Mouse (Mus musculus) gastrocnemius, postnatal 14 days (tissue): ENCODE measurements around the gene Brms1. TPM values are rescaled to one million over a fixed set of nuclear protein-coding genes. Genes with fewer than 3 reads are reported as not detected.
"Not testable (repeated sequence)": the region's sequence is repeated elsewhere in the genome, so short reads cannot be mapped to it uniquely, and the experiment has no call there.

Source experiments
- DNase-seq: peaks from one replicate; pipeline ENCODE4 v3.0.0; 2021; ENCODE audit warnings: mixed read lengths
- intact Hi-C: fragments of 180-260 bp; cut with DNase I; formaldehyde crosslinking; loops from one replicate; pipeline ENCODE4 v1.15.1; 2025; ENCODE audit warnings: low total_unique reads
- total RNA-seq, 2 experiments: library from RNA; stranded (reverse); gene quantifications; 2 replicates each; pipeline ENCODE4 v1.2.3; 2021

Gene Brms1
- total RNA-seq, 2 experiments from 2014 or later: 11.1 to 11.3 TPM

DNA sequence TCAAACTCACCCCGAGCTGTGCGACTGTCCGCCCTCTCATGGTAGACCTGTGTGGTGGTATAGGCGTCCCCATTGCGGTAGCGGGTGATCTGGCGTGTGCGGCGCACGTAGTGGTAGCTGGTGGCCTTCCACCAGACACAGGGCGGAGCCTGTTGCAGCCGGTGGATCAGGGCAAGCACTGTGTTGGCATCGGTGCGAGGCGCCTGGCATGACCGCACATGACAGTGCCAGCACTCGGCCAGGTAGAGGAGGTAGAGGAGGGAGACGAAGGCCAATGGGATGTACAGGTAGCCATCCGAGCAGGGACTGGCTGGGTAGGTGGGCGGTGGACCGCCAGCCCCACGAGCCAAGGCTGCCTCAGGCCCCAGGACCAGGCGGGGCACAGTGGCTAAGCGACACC, 41.4 kb downstream of the Brms1 start:
- no peak for DNase-seq
- intact Hi-C loops: no loop called here

GRCm38 (mm10) chr19:5083961-5084833, 43.0 kb downstream of the Brms1 start:
- intact Hi-C loops: no loop called here
- no peak for DNase-seq

DNA sequence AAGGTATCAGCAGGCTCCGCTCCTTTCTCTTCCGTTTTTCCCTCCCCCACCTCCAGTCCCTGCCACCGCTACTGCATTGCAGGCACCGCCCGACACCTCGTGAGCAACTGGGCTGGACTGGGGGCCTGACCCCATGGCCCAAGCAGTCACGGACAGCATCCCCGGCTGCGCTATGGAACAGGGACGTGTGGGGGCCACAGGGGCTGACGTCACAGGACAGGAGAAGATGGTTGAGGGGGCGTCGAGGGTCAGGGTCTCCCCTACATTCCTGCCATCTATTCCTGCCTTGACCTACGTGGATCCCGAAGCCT, 43.6 kb downstream of the Brms1 start:
- no peak for DNase-seq
- intact Hi-C loops: no loop called here

GRCm38 (mm10) chr19:5085145-5085863, 44.1 kb downstream of the Brms1 start, which contains the start of gene Tmem151a:
Gene Tmem151a (minus strand): TSS chr19:5085531.
- intact Hi-C loops: no loop called here
- no peak for DNase-seq

DNA sequence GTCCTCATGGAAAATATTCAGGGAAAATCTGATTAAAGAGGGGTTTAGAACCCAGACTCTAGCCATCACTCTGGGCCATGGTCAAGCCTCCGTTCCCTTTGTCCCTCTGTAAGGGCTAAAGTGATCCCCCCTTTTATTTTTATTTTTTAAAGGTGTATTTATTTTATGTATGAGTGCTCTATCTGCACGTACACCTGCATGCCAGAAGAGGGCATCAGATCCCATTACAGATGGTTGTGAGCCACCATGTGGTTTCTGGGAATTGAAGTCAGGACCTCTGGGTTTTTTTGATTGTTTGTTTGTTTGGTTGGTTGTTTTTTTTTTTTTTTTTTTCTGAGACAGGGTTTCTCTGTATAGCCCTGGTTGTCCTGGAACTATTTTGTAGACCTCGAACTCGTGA, 45.4 kb downstream of the Brms1 start:
- intact Hi-C loops, DNase-seq: not testable (repeated sequence)

GRCm38 (mm10) chr19:5087884-5088728, 47.0 kb downstream of the Brms1 start, which contains the start of gene Yif1a:
Gene Yif1a (plus strand): TSS chr19:5088538.
- peak; percentile 93 for DNase-seq
- intact Hi-C loops: no loop called here

DNA sequence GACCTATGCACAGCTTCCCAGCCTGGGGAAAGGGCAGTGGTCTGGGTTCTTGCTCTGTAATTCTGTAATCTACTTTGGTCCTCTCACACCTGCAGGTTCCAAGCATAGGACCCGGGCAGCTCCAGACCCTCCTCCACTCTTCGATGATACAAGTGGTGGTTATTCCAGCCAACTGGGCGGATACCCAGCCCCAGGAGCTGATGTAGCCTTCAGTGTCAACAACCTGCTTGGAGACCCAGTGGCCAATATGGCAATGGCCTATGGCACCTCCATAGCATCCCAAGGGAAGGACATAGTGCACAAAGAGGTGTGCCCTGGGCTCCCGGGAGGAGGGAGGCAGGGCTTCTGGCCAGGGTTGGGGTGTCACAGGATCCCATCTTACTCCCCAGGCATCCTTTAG, 48.2 kb downstream of the Brms1 start:
- intact Hi-C loops: no loop called here

DNA sequence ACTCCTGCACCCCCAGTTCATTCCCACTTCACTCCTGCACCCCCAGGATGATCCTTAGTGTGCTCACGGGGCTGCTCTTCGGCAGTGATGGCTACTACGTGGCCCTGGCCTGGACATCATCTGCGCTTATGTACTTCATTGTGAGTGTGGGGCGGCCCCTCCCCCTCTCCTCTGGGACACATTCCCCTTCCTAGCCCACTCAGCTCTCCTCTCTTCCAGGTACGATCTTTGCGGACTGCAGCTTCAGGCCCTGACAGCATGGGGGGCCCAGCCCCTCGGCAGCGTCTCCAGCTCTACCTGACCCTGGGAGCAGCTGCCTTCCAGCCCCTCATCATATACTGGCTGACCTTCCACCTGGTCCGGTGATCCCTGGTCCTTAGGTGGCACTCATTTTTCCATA, 50.9 kb downstream of the Brms1 start:
- intact Hi-C loops: loop anchor here (5.0 kb wide), 1 partner anchor 45 kb away; no protein-coding TSS in a partner anchor
- no peak for DNase-seq

More for the DNA sequence above, 48.2 kb downstream of the Brms1 start:
- DNase-seq: no peak

DNA sequence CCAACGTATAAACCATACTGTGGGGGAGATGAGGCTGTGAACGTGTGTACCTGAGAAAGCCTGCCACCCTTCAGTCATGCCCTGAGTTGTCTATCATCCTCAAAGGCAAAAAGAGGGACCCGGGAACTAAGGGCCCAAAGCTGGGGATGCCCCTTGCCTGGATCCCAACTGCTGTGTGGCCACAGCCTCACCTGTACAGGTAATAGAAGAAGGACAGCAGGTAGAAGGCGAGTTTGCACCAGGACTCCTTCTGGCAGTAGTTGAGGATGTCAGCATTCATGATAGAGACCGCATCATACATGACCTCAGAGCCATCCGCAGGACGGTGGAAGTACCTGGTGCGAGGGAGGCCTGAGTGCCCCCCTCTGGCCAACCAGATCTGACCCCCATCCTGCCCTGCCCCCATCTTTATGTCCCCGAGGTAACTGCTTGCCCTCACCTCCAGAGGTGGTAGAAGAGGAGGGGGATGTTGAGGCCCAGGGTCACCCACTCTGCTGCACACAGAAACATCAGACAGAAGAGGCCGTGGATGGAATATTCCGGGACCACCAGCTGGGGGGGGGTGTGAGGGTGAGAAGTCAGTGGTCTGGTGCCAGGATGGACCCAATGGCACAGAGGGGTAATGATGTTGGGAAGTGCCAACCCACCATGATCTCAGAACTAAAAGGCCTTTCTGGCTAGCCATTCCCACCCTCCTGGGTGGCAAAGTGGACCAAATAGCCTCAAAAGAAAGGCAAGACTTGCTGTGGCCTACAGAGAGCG, 52.5 kb downstream of the Brms1 start:
- intact Hi-C loops: loop anchor here (5.0 kb wide), 1 partner anchor 44 kb away; no protein-coding TSS in a partner anchor
- no peak for DNase-seq

DNA sequence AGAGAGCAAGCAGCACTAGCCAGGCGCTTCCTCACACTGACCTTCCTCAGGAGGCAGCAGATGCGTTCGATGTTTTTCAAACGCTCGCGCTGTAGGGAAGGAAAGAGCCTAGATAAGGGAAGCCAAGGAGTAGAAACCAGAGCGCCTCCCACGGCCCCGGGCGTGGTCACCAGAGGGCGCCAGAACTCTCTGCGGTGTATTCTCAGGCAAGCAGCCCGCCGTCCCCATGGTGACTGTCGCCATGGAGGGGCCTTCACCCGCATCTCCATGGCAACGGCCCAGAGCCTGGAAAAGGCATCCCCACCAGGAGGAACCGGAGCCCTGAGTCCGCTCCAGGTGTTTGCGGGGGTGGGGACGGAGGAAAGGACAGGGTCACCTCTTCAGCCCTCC, 53.1 kb downstream of the Brms1 start:
- intact Hi-C loops: loop anchor here (5.0 kb wide), 1 partner anchor 43 kb away; no protein-coding TSS in a partner anchor
- peak; percentile 89 for DNase-seq

DNA sequence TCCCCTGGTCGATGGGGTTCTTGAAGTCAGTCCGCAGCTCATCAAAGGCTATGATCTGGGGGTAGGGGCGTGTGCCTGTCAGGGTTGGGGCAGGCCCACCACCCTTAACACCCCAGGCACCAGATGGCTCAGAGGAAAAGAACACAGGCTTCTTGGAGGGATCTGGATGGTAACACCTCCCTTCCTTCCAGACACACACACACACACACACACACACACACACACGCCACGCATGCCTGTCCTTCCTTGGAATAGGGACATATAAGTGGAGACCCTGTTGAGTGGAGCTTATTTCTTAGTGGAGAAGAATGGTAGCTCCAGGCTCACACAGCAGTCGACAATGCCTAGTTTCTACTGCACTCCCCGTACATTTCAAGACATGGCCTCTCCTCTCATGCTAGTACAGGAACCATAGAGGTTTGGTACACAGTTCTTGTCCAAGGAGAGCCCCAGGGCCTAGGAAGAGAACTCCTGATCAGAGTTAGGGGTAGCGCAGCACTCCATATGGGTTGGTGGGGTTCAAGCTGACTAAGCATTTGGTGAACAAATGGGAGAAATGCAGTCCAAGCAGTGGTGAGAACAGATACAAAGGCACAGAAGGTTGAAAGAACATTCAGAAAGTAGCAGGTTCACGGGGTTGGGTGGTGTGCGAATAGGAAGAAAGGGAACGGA, 53.7 kb downstream of the Brms1 start:
- intact Hi-C loops: loop anchor here (5.0 kb wide), 1 partner anchor 42 kb away; no protein-coding TSS in a partner anchor
- no peak for DNase-seq

- intact Hi-C loops: no loop called here
- DNase-seq: no peak
Measured at GRCm38 (mm10) chr19:5095887-5096474, 54.8 kb downstream of the Brms1 start.

DNA sequence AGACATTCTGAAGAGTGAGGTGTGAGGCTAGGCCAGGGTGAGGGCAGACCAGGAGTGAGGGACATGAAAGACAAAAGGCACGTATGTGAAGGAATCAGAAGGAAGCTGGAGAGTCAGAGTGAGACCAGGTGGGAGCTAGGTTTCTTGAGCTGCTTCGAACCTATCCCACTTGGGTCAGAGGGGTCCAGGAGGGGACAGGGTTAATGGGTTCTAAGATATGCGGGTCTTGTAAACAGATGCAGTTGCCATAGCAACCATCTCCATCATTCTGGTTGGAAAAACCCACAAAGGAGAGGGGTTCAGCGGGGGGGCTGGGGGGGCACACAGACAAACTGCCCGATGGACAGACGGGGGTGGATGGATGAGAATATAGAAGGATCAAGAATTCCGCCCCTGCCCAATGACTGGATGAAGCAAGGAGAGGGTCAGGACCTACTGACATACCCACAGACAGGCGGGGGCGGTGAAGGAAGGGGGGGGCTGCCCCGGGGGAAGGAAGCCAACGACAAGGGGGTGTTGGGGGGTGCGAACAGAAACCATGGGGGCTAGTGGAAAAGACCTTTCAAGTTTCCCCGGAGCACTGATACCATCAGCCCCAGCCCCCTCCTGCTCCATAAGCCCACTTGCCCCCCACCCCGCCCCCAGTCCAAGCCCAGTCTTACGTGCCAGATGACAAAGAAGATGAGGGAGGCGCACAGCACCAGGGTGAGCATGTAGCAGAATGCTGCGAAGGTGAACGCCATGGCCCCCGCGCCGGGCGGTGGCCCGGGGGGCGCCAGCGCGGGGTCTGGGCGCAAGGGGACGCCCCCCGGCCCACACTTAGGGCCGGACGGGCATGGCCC, 56.6 kb downstream of the Brms1 start:
- no peak for DNase-seq
- intact Hi-C loops: no loop called here

DNA sequence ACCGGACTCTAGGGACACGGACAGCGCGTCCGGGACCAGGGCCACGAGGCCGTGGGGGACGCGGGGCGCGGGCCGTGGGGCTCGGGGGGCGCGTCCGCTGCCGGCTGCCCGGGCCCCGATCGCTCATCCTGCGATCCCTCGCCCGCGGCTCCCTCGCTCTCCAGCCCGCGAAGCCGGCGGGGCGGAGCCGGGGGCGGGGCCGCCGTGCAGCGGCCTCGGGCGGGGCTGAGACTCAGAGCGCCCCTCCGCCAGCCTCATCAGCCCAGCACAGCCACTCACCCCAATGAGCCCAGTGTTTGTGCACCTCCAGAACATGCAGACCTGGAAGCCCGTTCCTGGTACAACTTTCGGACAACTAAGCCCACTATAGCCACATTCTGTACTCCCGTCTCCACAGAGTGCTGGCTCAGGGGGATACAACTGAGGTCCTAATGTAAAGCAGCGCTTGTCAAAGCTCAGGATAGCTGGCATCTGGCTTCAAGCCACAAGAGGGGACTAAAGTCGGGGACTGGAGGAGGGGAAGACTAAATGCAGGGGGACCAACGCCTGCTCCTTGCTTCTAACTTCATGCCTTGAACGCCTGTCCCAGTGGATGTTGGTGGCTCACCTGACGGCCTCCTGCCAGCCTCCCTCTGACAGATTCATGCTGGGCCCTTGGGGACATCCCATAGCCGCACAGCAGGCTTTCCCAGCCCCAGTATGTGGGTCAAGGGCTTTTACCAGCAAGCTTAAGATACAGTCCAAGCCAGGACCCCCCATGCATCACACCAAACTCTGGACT, 57.4 kb downstream of the Brms1 start, which contains the start of gene Cnih2:
TSS of gene Cnih2 (minus strand) at position 159 of the 781 bp plus-strand sequence.
- intact Hi-C loops: no loop called here

More for the DNA sequence above, 57.4 kb downstream of the Brms1 start, which contains the start of gene Cnih2:
- peak; percentile 63 for DNase-seq
